Mouse (Mus musculus) naive thymus-derived CD4-positive, alpha-beta T cell, adult 2 months (primary cell): ENCODE measurements around the gene Ssbp3.

ENCODE experiments used
- DNase-seq: peaks from one replicate; pipeline ENCODE4 v3.0.0-alpha.2; 2011; ENCODE audit warnings: low read depth

Ssbp3 gene

DNA sequence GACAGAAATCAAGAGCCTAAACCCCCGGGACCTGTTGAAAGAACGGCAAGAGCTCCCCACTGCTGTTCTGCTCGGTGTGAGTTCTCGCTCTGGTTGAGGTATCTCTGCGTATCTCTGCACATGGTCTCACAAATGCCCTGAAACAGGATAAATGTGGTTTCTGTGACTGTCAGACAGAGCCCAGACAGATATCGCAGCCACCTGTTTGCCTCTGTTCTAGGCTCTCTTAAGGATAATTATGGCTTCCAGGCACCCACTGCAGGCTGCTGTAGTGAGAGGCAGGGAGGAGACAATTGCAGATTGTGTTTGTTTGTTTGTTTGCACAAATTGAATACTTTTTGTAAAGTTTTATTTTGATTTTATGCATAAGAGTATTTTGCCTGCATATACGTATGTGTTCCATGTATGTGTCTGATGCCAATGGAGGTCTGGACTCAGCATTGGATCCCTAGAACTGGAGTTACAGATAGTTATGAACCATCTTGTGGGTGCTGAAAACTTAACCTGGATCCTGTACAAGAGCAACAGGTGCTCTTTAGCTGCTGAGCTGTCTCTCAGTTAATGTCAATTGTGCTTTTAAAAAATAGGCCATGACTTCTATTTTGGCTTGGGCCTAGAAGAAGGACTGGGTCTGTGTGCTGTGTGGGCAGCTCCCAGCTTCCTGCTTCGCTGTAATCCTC, 101.0 kb downstream of the Ssbp3 start:
- no peak for DNase-seq

DNA sequence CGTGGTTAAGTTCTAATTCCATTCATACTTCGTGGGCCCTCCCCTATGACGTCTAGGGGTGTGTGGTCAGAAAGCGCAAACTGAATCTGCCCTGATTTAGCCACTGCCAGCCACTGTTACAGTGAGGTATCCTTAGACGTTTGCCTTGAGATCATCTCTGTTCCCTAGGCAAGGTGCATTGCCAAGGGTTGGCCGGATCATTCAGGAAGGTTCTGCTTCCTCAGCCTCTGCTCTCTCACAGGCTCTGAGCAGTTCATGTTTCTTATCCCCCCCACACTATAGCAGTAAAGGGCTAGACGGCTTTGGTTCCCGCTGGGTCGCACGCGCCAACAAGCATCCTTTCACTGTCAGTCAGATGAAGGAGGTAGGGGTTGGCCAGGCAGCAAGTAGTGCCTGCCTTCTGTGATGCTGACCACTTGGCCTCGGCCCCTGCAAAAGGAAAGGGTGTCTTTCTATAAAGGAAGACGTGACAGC, 101.5 kb downstream of the Ssbp3 start:
- DNase-seq = no peak

DNA sequence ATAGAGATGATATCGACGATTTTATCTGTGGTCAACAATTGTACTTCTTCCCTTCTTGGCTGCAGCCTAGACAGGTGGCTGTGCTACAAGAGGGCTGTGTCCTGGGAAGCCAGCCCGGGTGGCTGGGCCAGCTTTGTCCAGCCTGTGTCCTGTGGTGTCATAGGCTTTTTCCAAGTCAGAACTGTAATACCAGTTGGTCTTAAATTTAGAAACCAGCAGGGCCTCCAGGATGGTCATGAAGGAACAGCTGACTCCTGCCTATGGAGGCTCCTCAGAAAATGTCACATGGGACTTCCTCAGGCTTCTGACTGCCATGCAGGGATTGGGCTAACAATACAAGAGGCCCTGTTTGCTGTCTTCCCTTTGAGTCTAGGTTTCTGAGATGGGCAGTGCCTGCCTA, 102.1 kb downstream of the Ssbp3 start:
- DNase-seq = no peak

DNA sequence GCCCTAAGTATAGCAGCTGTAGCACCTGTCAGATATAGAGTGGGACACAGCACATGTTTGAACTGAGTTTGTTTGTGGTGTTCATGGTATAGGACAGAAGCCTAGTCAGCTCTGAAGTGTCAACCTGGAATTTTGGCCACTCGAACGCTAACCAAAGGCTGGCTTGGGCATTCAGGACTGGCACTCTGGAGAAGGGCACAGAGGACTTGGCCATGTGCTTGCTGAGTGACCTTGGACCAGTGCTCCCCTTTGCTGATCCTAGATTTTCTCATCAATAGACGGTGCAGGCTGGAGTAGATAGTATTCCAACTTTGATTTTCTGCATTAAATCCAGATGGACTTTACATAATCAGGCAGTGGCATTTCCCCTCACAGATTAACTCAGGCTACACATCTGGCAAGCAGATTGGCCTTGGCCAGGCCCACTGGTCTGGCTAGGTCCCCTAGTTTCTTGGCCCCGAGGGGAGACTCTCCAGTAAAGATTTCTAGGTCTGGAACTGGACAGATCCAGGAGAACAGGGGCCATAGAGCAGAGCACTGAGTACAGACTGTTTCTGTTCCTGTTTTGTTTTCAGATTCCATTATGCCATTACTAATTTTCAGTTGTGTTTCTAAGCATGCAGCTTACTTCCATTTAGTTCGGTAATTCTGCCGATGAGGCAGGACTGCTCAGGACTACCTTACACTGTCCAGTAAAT, 102.8 kb downstream of the Ssbp3 start:
- DNase-seq = no peak

DNA sequence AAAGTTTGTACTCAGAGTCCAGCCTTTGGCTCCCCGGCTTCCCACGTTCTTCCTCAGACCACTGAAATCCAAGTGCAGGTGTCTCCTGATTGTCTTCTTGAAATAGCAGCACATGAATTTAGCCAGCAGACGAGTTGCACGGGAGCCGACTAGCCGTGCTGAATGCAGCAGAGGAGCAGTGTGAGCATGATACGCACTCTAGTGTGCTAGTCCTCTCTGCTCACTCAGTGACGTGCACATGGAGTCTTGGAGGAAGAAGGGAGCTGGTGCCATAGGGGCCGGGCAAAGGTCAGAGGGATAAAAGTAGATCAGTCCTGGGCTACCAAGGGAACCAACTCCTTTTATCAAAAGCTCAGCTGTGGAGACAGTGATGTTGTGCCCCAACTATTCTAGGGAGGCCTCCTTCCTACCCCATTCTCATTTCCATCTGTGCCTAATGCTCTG, 103.3 kb downstream of the Ssbp3 start:
- DNase-seq = no peak

DNA sequence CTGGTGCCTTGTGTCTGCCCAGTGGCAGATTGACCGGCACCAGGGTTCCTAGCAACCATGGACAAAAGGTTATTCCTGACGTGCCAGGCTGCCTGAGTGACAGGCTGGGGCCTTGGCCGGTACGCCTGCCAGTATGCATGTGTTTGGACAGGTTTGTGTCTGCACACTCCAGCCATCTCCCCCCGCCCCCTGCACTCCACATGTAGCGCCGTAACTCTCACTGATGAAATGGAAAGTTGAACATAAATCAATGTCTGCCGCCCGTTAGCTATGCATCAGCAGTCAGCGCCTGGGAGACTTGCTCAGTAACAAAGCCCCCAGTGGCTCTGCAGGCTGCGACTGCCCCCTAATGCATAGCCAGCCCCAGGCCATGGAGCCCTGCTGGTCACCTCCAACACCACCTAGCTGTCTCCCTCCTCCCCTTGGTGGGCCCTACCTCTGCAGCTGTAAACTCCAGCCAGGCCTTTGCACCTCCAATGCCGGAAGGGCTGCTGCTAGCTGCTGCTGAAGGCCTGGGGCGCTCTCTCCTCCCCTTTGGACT, 105.5 kb downstream of the Ssbp3 start:
- no peak for DNase-seq

DNA sequence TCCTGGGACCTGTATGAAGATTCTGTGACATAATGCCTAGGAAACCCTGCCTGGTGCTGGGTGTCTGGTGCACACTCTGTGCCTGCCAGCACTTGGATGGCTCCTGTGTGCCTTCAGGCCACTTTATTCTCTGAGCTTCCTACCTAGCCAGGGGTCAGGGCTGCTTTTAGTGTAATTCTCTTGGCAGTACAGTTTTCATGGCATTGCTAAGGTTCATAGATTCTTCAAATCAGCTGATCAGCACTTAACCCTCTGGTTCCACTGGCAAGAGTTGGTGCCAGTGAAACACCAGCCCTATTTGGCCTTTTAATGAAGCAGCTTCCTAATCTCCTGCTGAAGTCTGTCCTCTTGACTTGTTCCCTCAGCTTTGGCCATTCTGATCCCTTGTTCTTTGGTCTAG, 106.8 kb downstream of the Ssbp3 start:
- DNase-seq = no peak

DNA sequence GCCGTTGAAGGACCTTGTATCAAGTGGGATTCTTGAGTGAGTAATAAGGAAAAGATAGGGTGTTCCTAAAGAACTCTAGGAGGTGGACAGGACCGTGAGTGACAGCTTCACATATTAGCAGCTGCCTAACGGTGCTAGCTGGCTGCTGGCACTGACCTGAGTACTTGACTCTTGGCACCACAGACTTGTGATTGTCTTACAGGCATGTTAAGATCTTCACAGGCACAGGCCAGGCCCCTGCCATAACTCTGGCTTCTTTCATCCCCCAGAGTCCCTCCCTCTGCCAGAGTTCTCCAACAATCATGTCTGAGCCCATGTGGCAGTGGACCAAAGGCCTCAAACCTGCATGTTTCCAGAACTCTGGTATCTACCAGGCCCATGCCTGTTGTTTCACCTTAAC, 108.0 kb downstream of the Ssbp3 start:
- DNase-seq = no peak

DNA sequence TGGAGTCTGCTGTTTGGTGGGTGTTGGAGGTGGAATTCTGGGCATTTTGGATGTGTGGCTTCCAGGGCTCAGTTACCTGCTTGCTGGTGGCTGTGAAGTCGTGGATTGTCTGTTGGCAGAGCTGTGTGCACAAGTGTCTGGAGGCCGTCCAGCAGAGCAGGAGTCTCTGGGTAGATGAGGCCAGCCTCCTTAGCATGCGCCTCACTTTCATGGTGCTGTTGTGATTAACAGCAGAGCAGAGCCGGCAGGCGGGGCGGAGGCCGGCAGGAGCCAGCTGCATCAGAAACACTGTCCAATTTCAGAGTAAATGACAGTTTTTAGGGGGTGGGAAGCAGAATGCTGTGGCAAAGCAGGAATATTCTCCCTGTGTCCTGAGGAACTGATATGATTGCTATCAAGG, 108.5 kb downstream of the Ssbp3 start:
- DNase-seq = no peak

DNA sequence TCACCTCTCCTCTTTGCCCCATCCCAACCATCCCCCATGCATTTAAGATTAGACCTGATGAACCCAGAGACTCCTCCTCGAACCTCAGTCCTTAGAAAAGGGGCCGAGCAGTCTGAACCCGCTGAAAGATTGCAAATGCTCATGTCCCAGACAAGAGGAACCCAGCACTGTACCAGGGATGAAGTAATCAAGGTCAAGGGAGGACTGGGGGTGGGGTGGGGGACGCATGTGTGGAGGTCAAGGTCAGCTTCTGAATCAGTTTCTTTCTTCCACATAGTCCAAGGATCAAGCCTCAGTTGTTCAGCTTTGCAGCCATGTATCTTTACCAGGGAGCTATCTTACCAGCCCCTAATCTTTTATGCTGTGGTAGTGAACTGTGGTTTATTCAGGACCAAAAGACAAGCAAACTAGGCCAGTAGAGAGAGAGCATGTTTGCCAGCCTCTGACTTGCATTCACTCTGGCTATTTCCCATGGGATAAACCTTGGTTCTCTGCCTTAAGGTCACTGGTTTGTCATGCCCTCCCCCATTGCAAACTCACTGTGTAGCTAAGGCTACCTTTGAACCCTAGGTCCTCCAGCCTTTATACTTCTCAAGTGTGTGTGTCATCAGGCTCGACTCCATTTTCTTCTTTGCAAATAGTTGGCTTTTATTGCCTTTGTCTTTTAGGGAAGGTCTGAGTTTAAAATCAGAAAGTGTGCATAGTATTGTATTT, 109.9 kb downstream of the Ssbp3 start:
- no peak for DNase-seq

DNA sequence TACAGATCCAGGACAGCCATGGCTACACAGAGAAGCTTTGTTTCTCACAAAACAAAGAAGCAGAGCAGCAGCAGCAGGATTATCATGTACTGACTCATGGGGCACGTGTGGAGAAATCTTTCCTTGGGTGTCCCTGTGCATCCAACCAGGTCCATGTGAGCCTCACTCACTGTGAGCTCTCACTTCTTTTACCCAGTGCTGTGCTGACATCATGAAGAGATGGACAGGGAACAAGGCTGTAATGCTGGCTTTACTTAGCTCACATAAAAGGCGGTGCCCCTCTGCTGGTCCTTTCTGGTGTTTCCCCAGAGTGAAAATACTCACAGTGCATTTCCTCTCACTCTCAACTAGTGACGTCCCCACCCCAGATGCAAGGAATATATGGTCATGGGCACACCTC, 111.0 kb downstream of the Ssbp3 start:
- DNase-seq = no peak

DNA sequence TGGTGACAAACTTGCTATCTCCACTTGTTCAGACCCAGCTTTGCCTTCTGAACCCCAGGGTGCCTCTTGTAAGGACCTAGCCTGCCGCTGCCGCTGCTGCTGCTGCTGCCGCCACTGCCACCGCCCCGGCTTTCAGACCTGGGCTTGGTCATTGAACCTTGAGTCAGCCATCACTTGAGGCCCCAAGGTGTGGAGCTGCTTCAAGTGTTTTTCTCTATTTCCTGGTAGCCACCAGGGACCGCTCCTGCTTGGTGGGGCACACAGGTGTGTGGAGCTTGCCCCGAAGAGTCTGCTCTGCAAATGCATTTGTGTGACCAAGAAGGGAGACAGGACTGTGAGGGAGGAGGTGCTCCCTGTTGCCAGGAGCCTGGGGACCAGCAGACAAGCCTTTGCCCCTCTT, 114.4 kb downstream of the Ssbp3 start:
- DNase-seq = no peak

DNA sequence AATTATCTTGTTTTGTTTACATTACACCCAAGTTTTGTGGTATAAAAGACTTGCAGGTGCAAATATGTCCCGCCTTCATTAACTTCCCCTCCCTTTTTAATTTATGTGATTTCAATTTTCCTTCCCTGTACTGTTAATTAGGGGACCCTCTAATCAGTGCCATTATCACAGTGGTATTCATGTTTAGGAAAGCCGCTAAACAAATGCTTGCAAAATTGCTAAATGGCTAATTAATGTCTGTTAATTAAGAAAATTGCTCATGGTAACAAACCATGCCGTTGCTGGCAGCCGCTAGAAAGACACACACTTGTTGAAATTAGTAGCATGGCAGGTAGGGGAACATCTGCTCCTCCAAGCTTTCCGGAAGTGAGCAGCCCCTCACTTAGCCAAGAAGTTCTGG, 114.9 kb downstream of the Ssbp3 start:
- no peak for DNase-seq

DNA sequence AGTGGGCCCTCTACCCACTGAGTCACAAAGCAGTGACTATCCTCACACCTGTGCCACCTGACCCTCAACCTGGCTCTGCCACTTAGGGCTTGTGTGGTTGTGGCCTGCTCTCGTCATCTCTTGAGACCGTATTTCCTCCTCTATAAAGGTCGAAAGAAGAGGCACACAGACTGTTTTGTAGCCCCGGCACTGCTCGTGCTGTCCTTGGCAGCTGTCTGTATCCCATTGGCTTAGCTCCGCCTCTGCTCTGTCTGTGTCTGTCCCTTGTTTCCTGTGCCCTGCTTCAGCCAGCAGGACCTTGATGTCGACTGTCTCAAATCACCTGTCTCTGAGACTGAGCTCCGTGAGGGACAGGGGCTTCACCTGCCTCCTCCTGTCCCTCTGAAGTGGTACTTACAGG, 116.0 kb downstream of the Ssbp3 start:
- no peak for DNase-seq

DNA sequence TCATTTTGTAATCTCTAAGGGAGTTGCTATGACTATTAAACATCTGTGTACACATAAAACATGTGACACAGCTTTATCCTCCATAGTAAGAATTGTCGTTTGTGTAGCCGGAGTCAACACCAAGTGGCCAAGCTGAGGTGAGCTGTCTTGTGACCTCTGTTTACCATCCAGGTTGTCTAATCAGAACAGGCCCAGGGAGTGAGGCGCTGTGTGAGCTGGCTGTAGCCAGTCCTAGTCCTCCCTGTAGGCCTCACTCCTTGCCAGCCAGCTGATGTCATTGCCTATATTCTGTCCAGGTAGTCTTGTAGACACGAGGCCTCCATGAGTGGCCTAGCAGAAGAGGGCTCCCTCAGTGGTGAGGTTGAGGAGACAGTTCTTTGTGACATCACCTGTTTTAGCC, 125.2 kb downstream of the Ssbp3 start:
- DNase-seq = no peak

DNA sequence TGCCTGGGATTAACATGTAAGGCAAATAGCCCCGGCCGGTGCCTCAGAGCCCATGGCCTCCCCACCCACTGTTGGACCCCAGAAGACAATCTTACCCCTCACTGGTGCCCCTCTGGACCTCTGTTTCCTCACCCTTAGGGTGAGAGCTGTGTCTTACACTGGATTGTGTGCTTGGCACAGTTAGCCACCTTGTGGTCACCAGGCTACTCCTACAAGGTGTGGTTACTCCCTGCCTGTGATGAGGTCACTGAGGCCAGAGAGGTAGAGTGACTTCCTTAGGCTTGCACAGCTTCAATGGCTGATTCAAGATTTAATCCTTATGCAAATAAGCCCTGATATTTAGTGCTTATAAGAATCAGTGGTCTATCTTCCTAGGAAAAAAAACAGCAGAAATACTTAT, 126.5 kb downstream of the Ssbp3 start:
- no peak for DNase-seq

DNA sequence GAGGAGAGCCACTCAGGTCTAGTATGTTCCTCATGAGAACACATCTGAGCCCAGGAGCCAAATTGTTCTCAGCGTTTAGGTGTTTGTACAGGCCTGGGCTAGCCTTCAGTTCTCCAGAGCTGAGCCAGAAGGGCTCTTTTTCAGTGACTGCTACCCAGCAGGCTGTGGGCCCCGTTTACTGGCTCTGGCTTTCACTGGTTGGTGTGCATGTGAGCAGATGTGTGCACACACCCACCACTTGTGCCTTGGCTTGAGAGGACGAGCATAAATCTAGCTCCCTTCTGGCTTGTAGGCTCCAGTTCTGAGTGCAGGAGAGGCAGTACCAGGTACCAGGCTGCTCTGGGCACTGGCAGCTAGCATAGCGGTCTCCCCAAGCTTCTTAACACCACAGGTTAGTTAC, 127.8 kb downstream of the Ssbp3 start:
- DNase-seq = no peak

DNA sequence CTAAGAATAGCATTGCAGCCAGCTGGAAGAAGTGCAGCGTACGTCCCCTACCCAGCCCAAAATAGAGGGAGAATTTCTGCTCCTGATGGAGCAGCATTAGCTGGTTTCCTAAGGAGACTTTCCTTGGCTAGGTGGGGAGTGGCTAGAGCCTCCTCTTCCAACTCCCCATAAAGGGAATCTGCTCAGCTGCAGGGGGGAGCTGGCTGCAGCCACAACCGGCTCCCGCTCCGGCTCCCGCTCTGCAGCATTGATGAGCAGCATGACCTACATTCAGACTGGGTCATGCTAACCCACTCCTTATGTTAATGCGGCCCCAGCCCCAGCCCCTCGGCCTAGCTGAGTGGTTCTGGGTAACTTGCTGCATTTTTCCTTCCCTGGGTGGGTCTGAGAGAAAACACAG, 128.8 kb downstream of the Ssbp3 start:
- no peak for DNase-seq

DNA sequence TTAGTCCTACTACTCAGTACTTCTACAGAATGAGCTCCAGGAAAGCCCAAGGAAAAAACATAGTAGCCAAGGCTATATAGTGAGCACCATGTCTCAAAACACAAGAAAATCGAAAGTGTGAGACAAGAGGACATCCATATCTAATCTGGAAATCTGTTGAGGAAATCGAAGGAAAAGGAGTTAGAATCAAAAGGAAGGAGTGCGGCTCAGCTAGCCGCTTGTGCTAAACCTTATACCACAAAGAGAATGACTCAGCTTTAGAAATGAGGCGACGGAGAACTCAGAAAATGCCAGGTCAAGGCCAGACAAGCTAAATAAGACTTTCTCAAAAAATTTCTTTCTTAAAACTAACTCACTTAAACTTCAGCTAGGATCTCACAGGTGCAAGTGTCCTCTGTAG, 131.8 kb downstream of the Ssbp3 start:
- DNase-seq = no peak

DNA sequence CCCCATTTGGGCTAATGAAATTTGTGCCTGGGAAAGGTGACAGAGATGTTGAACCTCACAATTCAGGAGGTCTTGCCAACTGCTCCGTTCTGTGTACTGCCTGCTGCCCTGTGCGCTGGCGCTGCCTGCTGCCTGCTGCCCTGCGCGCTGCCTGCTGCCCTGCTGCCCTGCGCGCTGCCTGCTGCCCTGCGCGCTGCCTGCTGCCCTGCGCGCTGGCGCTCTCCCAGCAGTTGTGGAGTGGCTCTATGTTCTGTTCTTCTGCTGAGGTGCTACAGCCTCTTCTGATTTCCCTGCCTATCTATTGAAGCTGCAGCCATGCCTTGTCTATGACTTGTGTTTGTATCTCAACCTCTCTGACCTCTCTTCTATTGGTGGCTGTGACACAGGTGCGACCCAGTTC, 134.7 kb downstream of the Ssbp3 start:
- DNase-seq = no peak

DNA sequence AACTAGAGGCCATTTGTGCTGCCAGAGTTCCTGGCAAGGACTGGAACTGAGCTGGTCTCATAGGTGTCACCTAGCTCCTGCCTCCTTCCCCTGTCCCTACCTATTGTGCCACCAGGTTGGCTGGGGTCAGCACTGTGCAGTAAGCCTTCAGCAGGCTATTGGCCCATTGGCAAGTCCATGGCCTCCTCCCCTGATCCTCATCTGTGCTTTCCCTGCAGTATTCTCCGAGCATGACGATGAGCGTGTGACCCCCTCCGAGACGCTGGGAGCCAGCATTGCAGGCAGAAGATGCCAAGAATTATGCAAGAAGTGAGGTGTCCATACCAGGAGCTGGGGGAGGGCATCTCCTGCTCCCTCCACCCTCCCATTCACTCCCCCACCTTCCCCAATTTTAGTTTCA, 137.3 kb downstream of the Ssbp3 start:
- no peak for DNase-seq

DNA sequence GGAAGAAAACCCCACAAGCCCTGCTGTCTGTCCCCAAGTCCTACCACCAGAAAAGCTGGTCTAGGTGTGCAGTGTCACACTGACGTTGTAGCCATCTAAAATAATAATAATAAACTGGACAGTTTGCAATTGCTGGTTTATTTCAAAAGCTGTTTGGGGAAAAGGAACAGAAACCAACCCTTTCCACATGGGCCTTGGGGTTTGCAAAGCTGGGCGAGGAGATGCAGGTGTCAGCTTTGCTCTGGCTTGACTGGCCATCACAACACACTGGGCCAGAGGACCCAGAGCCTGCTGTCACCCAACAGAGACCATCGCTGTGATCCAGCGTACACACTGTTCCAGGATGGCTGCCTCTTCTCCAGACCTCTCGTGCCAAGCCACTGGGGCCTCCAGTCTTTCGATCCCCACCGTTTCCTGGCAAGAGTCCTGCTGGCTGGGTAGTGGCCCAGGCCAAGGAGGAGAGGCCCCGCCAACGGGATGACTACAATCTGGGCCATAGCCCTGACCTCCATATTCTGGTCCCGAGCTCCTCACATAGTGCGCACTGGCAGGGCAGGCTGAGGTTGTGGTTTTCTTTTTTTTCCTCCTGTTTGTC, 138.2 kb downstream of the Ssbp3 start:
- no peak for DNase-seq

DNA sequence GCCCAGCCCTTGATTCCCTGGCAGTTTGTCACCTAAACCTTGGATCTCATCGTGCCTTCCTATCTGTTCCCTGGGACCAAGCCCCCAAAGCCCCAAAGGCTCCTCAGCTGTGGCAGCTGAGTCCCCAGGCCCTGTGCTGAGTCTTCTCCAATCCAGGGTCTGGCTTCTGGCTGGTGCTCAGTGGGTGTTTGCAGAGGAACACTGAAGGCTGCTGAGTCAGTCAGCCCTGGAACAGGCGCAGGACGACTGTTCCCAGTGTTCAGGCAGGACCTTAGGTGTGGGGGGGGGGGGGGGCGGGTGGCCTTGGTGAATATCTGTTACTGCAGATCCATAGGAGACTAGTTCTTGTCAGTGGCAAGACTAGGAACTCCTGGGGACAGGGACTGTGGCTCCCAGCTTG, 141.4 kb downstream of the Ssbp3 start:
- no peak for DNase-seq
